Mouse (Mus musculus) heart, adult 11 months (tissue): ENCODE data around the gene Prrg3.

Source experiments
- DNase-seq: peaks from one replicate; pipeline ENCODE4 v3.0.0; 2022

Gene Prrg3

DNA sequence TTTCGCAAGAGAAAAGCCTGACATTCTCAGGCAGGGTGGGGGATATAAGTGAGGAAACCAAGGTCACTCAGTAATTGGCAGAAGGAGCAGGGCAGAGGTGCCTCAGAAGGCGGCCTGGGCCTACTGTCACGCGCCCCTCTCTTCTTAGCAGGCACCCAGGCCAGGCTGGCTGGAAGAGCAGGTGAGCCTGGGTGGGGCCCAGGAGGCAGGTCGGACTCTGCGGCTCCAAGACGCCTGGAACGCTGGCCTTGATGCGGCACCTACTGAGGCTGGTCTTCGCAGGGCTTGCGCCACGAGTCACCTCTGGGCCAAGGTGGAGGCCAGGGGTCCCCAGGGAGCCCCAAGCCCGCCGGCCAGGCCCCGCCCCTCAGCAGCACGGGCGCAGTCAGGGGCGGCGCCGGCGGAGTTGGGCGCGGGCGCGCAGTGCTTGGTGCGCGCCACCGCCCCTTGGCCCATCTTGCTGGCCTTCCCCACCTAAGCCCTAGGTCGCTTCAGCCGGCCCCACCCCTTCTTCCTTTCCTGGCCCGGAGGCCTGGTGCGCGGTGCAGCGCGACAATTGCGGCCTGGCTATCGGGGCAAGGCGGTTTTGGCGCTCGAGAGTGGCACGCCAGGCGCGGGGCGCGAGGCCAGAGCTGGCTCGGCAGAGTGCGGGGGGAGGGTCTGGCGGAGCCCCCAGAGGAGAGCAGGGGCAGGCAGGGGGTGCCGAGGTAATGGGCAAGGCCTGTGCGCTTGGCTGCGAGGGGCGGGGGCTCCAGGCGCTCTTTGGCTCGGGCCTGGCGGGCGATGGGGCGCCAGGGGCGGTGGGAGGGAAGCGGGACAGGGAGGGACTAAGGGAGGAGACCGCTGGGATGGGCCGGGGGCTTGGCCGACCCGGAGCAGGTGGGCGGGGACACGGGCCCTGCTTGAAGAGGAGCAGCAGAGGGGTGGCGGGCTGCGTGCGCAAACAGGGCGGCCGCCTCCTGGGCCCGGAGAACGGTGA is at the start of gene Prrg3:
Gene Prrg3 (plus strand): TSS at position 552 of the 979 bp plus-strand sequence.
- DNase-seq: peak; percentile 95

DNA sequence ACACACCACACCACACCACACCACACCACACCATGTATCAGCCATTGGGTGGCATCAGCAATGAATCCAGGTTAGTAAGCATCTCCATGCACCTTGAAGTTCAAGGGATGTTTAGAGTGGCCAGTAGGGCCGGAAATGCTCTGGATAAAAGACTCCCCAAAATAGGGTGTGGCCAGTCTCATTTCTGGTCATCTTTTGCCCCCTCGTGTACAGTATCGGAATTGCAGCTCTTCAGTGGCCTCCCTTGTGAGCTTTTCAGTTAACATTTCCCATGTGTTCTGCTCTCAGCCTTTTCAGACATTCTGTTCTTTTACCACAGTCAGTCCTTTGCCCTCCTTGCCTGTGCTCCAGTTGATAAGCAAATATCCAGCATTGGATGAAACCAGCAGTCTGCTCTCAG is 15.8 kb upstream of the Prrg3 start:
- peak; percentile 62 for DNase-seq

DNA sequence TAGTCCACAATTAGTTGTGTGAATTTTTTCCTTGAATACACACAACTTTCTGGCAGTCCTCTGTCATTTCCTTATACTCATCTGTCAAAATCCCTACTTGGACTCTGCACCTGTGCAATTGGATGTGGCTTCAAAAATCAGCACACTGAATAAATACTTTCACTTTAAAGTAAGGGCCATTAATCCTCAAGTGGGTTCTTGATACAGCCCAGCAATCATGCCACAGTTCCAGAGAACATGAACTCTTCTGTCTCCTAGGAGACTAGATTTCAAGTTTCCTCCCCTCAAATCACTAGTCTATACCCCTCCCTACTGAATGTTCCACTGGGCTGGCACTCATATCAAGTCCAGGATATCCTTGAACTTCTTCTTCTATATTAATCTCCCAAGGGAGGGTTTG is 4.1 kb upstream of the Prrg3 start:
- DNase-seq: no peak

DNA sequence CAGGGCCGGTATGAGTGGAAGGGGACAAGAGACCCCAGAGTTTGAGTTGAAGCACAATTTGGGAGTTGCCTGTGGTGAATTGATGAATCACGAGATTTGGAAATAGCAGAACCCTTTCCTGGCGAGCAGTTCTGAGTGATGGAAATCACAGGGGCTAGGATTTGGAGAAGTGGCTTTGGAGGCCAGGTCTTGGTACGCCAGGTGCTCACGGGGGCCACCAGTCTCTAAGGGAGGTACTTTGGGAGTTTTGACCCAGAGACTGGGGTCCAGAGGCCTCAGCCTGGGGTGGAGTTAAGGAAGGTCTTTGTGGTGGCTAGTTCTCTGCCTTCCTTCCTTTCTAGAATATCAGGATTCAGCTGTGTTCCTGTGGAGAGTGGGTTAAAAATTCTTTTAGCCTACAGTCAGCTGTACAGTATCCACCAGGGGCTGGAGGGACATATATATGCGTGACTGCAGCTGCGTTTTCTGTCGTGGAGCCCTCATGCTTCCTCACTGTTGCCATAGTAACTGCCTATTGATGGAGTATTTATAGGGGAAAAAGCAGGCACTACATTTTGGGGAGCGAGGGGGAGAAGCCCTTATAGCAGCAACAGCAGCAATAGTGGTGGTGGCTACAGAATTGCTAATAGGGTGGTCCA is 970 bp downstream of the Prrg3 start:
- peak; percentile 82 for DNase-seq

DNA sequence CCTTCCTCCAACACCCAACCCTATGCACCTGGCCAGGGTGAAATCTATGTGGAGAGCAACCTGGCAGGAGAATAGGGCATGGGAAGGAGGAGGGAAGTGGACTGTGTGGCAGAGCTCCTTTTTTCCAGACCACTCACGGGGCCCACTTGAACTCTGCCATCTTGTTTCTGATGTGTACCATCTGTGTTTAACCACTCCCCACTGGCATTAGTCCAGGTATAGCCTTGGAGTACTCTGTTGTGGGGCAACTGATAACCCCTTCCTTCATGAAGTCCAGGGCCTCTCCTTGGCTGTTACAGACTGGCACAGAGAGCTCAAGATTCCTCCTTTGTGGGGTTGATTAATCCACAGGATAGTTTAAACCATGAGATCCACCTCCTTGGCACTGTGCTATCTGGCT is 5.8 kb downstream of the Prrg3 start:
- no peak for DNase-seq

DNA sequence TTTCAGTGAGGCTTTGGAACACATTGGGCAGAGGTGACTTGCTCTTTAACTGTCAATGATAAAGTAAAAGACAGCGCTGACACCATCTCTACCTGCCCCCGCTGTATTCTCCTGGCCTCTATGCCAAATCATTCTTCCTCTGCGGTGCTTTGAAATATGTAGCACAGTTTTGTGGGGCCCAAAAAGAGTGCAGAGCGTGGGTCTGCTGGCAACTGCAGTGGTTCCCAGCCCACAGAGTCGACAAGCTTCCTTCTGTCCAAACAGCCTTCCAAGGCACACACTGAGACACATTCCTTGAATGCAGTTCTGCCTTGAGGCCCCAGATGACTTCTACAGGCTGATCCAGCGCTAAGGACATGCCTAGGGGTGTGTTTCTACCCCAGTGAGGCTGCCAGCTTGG is 6.4 kb downstream of the Prrg3 start:
- no peak for DNase-seq

DNA sequence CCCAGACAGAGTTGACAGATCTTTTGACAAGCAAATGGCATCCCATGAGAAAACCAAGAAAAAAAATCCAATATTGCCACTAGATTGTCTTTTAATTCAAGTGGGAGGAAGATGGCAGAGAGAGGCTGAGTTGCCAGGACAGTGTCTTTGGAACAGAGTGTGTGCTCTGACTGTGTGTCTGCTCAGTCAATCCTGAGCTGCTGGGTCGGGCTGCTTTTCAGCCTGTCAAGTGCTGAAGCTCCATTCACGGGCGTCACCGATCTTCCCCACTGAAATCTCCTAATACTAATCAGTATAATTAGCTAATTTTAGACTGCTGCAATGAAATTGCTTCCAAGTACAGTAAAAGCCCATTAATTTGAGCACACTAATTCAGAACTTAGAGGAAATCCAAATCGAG is 8.9 kb downstream of the Prrg3 start:
- DNase-seq: no peak

DNA sequence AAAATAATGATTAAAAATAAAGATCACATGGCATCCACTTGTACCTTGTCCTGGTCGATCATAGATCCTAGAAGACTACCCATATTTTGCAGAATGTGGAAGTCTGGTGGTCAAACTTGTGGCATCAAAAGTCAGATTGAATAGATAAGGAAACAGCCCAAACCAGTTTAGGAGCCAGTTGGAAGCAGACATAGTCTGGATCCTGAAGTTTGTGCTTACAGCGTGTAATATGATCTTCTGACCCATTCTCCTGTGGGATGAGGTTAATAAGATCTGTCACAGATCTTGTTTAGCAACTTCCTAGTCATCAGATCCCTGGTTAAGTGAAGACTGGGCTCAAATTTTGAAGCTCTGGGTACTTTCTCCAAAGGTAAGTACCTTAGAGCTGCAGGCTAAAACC is 10.3 kb downstream of the Prrg3 start, which contains the start of gene Fate1:
Gene Fate1 (plus strand): TSS at position 301 of the 400 bp plus-strand sequence.
- no peak for DNase-seq

DNA sequence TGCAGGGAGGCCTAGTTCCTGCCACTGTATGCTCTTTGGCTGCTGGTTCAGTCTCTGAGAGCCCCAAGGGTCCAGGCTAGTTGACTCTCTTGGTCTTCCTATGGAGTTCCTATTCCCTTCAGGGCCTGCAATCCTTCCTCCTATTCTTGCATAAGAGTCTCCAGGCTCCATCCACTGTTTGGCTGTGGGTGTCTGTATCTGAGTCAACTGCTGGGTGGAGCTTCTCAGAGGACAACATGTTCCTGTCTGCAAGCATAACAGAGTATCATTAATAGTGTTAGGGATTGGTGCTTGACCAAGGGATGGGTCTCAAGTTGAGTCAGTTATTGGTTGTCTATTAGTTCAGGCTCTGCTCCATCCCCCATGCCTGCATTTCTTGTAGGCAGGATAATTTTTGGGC is 15.3 kb downstream of the Prrg3 start:
- DNase-seq: peak; percentile 92

DNA sequence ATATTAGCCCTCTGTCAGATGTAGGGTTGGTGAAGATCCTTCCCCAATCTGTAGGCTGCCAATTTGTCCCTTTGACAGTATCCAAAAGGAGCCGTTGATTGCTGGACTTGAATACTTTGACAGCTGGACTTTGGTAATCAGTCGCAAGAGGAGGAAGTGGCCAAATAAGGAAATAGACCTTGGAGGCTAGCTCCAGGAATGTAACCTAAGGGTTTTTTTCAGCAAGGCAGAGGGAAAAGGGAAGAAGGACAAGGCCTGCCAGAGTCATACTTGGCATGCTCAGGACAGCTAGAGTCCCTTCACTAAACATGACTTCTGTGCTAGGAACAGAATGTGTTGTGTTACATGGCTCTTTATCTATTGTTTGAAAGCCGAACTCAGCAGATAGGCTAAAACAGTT is 18.0 kb downstream of the Prrg3 start:
- peak; percentile 95 for DNase-seq

DNA sequence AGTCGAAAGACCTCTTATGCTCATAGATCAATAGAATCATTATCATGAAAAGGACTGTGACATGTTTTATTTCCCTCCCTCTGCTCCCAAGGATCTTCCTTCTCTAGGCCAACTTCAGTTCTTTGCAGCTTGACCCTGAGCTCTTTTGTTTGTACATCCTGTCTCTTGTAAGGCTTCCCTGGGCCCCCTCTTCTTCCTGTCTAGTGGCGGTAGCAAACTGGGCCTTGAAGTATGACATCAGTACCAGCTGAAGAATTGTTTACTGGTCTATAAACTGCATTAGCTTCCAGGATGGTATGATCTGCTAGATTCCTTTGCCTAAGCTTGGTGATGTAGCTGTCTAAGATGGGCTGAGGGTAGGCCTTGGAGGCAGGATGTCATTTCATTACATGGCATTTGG is 18.9 kb downstream of the Prrg3 start:
- DNase-seq: no peak

DNA sequence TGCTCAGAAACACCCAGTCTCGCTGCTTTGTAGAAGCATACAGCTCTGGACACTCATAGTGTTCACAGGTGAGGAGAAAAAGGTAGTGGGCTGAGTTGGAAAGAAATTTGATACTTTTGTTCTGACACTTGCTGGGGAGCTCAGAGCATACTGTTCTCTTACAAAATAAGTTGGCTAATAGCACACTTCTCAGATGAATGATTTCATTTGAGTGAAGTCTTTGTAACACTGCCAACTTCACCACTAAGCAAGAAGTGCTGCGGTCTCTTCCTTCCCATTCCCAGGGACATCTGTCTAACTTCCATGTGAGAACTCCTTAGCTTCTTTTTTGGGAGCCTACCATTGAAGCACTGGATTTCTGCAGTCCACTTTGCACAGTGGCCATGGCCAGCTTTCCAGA is 20.8 kb downstream of the Prrg3 start:
- DNase-seq: no peak

DNA sequence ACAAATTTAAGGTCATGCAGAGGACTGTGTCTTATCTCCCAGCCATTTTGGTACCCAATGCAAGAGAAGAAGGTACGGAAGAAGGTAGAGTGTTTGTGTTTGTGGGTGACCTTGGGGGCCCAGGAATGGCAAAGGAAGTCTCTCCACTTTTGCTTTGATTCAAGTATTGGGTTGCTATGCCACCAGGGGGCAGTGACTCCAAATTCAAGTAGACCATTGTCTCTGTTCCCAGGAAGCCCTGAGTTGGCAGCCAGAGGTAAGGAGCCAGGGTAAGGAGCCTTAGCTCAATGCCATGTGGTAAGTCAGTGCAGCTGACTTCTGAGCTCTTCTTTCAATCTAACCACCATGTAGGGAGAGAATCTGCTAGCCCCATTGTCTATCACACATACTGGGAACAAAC is 21.4 kb downstream of the Prrg3 start:
- DNase-seq: no peak

DNA sequence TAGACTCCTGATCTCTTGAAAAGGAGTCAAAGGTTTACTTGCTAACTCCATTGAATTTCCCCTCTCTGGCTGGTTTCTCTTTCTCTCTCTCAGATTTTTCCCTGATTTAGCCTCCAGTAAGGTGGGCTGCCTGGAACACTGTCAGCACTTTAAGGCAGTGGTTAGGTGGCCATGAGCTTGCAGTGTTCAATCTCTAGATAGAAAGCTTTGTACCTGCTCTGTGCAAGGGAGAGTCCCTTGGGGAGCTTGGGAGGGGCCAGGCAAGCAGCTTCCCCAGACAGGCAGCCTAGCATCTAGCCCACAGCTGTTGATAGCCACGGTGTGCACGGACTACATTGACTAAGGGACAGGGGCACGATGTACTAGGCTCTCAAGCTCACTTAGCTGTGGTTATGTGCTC is 29.1 kb downstream of the Prrg3 start, which contains the start of gene Cnga2:
Gene Cnga2 (plus strand): TSS at position 301 of the 400 bp plus-strand sequence.
- no peak for DNase-seq

DNA sequence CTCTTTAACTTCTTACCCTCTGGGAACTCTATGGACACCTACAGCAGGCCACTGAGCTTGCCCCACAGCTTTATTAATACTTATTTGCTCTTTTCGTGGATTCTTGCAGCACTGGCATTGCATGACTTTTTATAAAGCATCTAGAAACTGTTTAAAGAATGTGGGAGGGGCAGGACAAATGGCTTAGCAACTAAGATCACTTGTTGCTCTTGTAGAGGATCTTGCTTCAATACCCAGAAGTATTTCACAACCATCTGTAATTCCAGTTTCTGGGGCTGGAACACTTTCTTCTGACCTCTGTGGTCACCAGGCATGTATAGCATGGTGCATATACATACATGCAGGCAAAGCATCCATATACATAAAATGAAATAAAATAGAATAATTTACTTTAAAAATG is 33.5 kb downstream of the Prrg3 start:
- DNase-seq: no peak

DNA sequence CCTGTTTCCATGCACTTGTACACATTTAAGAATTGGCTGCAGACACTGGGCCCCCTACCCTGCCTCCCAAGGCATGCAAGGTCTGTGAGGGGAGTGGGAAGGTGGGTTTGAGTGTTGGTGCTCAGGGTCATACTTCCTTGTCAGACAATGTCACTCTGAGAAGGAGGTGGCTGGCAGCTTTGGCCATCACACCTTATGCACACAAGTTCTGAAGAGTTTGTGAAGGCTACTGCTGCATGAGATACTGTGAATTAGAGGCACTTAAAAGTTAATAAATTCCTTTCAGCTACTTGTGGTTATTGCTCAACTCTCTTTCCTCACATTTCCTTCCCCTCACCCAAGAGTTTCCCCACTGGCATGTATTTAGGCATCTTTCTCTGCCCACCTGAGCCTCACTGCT is 47.5 kb downstream of the Prrg3 start:
- no peak for DNase-seq

DNA sequence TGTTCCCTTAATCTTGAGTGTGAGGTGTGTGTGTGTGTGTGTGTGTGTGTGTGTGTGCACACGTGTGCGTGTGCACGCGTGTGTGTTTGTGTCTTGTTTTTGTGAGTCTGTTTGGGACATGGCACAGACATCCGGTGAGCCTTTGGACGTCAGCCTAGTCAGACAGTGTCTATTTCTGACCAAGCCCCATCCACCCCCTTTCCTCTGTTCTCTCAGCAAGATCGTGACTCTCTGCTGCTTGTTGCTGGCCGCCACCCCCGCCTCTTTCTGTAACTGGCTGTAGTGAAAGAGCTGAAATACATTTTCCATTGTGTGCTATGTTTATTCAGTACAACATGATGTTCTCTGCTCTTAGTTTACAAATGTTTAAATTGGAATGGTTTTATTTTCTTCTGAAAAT is 49.8 kb downstream of the Prrg3 start:
- DNase-seq: peak; percentile 95

DNA sequence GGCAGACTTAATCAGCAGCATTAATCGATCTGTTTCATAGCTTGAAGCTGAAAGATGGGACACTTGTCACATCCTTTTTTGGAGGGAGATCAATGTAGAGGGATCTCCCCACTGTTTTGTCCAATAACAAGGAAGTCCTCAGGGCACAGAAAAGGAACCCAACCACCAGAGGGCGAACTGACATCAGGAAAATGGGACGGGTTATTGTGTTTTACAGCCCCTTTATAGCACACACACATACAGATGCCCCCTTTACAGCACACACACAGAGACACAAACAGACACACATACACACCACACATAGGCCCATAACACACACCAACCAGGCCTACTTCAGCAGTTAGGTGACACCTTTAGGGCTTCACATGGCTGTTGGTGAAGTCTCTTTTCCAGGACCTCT is 50.4 kb downstream of the Prrg3 start:
- DNase-seq: peak; percentile 85

DNA sequence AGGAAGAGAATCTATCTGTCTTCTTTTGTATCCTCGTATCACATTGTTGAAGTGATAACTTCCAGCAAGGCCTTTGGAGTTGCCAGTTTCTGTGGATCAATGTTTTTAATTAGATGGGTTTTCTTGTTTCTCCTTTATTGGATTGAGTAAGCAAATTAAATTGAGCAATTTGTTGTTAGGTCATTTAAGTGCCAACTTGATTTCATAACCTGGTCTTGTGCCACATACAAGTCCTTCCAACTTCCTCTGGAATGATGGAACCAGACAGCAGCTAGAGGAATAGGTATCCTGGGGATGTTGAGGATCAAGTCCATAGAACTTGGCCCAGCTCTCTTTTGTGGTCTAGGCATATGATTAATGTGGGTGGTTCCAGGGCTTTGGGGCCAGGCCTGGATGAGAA is 59.8 kb downstream of the Prrg3 start:
- no peak for DNase-seq
